8 mouse cellular contexts compared by ENCODE assay signal in genomic region chr12:54835608-54836570, GRCm38 (mm10). TPM values are rescaled to one million over a fixed set of nuclear protein-coding genes. Genes with fewer than 3 reads are reported as not detected.
DNase-seq lines count a peak whose midpoint lies in the region; ATAC-seq lines count a peak whose summit lies in the region.

No protein-coding gene starts in this region.

- H3K4me2 ChIP-seq in midbrain, embryonic 12.5 days (replicated peaks), result no peak overlapping the region
- H3K4me2 ChIP-seq in midbrain, embryonic 15.5 days, result no peak overlapping the region
- H3K4me2 ChIP-seq in stomach, embryonic 15.5 days, result no peak overlapping the region

- H3K27ac ChIP-seq in midbrain, embryonic 12.5 days (replicated peaks), result peak overlapping the region; percentile 40; the same call in 1 of the 2 replicates
- no peak overlapping the region for H3K27ac ChIP-seq in midbrain, embryonic 15.5 days
- peak overlapping the region; percentile 72; the same call in 1 of the 2 replicates for H3K27ac ChIP-seq in stomach, embryonic 15.5 days

- no peak overlapping the region for H3K4me3 ChIP-seq in midbrain, embryonic 12.5 days
- no peak overlapping the region for H3K4me3 ChIP-seq in midbrain, embryonic 15.5 days
- H3K4me3 ChIP-seq in stomach, embryonic 15.5 days (replicated peaks), result no peak overlapping the region

- no peak overlapping the region for H3K9ac ChIP-seq in midbrain, embryonic 12.5 days (replicated peaks)
- H3K9ac ChIP-seq in midbrain, embryonic 15.5 days, result no peak overlapping the region
- no peak overlapping the region for H3K9ac ChIP-seq in stomach, embryonic 15.5 days

- ATAC-seq in midbrain, embryonic 12.5 days (ENCODE audit: low FRiP score, low read depth), result no peak
- no peak; the same call in 1 of the 2 replicates for ATAC-seq in midbrain, embryonic 15.5 days (replicated peaks)
- no peak for ATAC-seq in stomach, embryonic 15.5 days (ENCODE audit: insufficient read depth, low FRiP score, low read depth)

- peaks cover 6% of the 10 kb centered on the region for H3K4me1 ChIP-seq in midbrain, embryonic 12.5 days
- peaks cover 6% of the 10 kb centered on the region; the same call in 1 of the 2 replicates for H3K4me1 ChIP-seq in midbrain, embryonic 15.5 days
- H3K4me1 ChIP-seq in stomach, embryonic 15.5 days, result 0 out of 2 replicates have a peak, but pooled peaks cover 4% of the 10 kb centered on the region

- peak; percentile 16 to 26 for DNase-seq in cerebellum, postnatal 10 days
- DNase-seq in cerebellum, postnatal 14 days, result no peak
- peak; percentile 33 for DNase-seq in heart, postnatal 4 days
- DNase-seq in layer of hippocampus, adult 9-11 months, result no peak
- DNase-seq in right cerebral cortex, postnatal 10 days (ENCODE audit: low spot score in 2 of 2), result no peak

- no peaks in the 10 kb centered on the region for H3K9me3 ChIP-seq in midbrain, embryonic 12.5 days
- H3K9me3 ChIP-seq in midbrain, embryonic 15.5 days, result no peaks in the 10 kb centered on the region
- no peaks in the 10 kb centered on the region for H3K9me3 ChIP-seq in stomach, embryonic 15.5 days

- H3K36me3 ChIP-seq in midbrain, embryonic 12.5 days, result no peaks in the 10 kb centered on the region
- H3K36me3 ChIP-seq in midbrain, embryonic 15.5 days (replicated peaks), result no peaks in the 10 kb centered on the region
- no peaks in the 10 kb centered on the region for H3K36me3 ChIP-seq in stomach, embryonic 15.5 days

- WGBS in midbrain, embryonic 12.5 days, result 80% methylated on average over 18 of the region's 18 CpGs
- WGBS in midbrain, embryonic 15.5 days, result 73% methylated on average over 18 of the region's 18 CpGs
- WGBS in stomach, embryonic 15.5 days, result 66% methylated on average over 17 of the region's 18 CpGs

- no peaks in the 10 kb centered on the region for H3K27me3 ChIP-seq in midbrain, embryonic 12.5 days
- H3K27me3 ChIP-seq in midbrain, embryonic 15.5 days (replicated peaks), result no peaks in the 10 kb centered on the region
- H3K27me3 ChIP-seq in stomach, embryonic 15.5 days (replicated peaks), result no peaks in the 10 kb centered on the region

RNA-seq across cellular contexts. Expression of gene Cfl2, which starts 26.8 kb away (rescaled TPM):
- polyA plus RNA-seq in midbrain, embryonic 12.5 days (2016; fragmentation: Nextera tagmentation; extraction: Ambion mirVana), result 232 and 246 TPM in 2 replicates
- polyA plus RNA-seq in midbrain, embryonic 15.5 days (2015; fragmentation: Nextera tagmentation; extraction: Ambion mirVana), result 271 and 276 TPM in 2 replicates
- 100 to 1,000 TPM; 509 to 516 TPM for total RNA-seq in heart, postnatal 4 days (2021)
- 174 and 177 TPM in 2 replicates for polyA plus RNA-seq in stomach, embryonic 15.5 days (2015; fragmentation: Nextera tagmentation; extraction: Ambion mirVana)

RNA-seq across cellular contexts. Expression of gene Snx6, which starts 40.4 kb away (rescaled TPM):
- polyA plus RNA-seq in midbrain, embryonic 12.5 days (2016; fragmentation: Nextera tagmentation; extraction: Ambion mirVana), result 201 and 203 TPM in 2 replicates
- 132 and 139 TPM in 2 replicates for polyA plus RNA-seq in midbrain, embryonic 15.5 days (2015; fragmentation: Nextera tagmentation; extraction: Ambion mirVana)
- total RNA-seq in heart, postnatal 4 days (2021), result 10 to 100 TPM; 56.4 TPM
- polyA plus RNA-seq in stomach, embryonic 15.5 days (2015; fragmentation: Nextera tagmentation; extraction: Ambion mirVana), result 177 and 180 TPM in 2 replicates

Comparison
In these comparisons a context has a peak if more than half of its experiments do, and no peak if none do; other contexts are left out.
1. DNase-seq: peak in cerebellum, postnatal 10 days (2 of 2) and heart, postnatal 4 days (single experiment); none in cerebellum, postnatal 14 days (0 of 2), layer of hippocampus, adult 9-11 months (single experiment) and right cerebral cortex, postnatal 10 days (0 of 2).